Mouse (Mus musculus): Measurements from ENCODE around the gene Stxbp2.

- no peak for TF ChIP-seq CTCF (IDR thresholded peaks at IDR 0.05; ENCODE audit: extremely low read depth, insufficient read depth, low read length)
- no peak for TF ChIP-seq POLR2A (IDR thresholded peaks at IDR 0.05; ENCODE audit: extremely low read depth, insufficient read depth, low read length)
Observed at GRCm38 (mm10) chr8:3665507-3665906, 34.8 kb downstream of the Stxbp2 start, which contains the start of gene Mcemp1.
